Mouse (Mus musculus) testis, adult 2 months (tissue): ENCODE measurements at regions not wholly inside any gene's neighbourhood (a gene's known extent, or its start where the extent isn't known, plus 50 kb on each side); places are given as distances from the start of the nearest gene placed in this dataset.

Source experiments
- CTCF ChIP-seq: fragments of 200-500 bp; IDR thresholded peaks from 2 replicates; pipeline ENCODE4 v1.5.1; 2012; ENCODE audit warnings: low read depth, mild to moderate bottlenecking, inconsistent platforms, low read length, moderate library complexity; ENCODE audit not compliant: control insufficient read depth, insufficient read depth, insufficient replicate concordance
- POLR2A ChIP-seq: fragments of 200-500 bp; IDR thresholded peaks from 2 replicates; pipeline ENCODE4 v1.6.1; 2012; ENCODE audit warnings: low read depth, mild to moderate bottlenecking, inconsistent platforms, low read length, moderate library complexity; ENCODE audit not compliant: control insufficient read depth

GRCm38 (mm10) chr6:95024239-95024638 lies 92.8 kb upstream of the Kbtbd8 start:
- TF ChIP-seq CTCF (no peak), POLR2A (no peak)
